Mouse (Mus musculus): ENCODE measurements around the gene Slf2.

DNA sequence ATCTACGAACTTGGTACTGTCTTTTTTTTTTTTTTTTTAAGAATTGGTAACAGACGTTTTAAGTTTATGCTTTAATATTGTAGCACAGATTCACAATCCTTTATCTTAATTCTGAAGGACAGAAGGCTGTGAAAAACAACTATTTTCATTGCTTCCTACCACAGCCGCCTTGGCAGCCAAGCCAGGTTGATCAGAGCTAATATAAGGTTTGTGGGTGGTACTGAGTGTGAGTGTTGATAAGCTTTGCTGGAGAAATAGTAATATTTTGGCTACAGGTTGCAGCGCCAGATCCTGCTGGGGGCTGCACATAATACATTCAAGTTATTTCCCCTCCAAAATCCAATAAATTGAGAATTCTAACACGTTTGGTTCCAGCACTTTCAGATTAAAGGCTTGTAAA is 1.1 kb downstream of the Slf2 start:
- TF ChIP-seq KAT2A (conservative IDR thresholded peaks at IDR 0.05; ENCODE audit: low read depth, low read length) (no peak), BHLHE40 (IDR thresholded peaks at IDR 0.05; ENCODE audit: borderline replicate concordance, low read depth, low read length) (no peak)

All from MEL (cell line).